In the genomic region with DNA sequence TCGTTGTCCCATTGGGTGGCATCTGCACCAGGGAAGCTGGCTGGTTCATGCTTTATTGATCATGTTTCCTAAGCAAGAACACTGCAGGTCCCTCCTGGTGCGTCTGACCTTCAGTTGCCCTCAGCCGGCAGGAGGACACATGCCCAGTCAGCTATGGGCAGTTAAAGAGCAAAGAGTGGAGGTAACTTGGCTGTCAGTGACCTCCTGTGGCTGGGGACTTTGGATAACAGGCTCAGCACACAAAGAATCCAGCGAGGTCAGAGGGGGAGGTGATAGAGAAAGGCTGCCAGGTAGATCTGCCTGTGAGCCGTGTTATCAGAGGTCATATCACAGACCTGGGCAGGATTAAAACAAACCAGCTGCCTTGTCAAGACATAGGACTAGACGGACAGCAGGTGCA, we compare ENCODE assay signal across 29 mouse cellular contexts.
A peak's percentile ranks its signal among the peaks of the same experiment; 100 is the strongest.
DNase-seq lines count a peak whose midpoint lies in the region; ATAC-seq and TF ChIP-seq lines count a peak whose summit lies in the region.
"Had no signal": no experiment of that assay in that cellular context is flagged by ENCODE, and none has a peak within 500 bp of the region (broad histone marks: within the 10 kb centered on the region; RNA-seq: fewer than 3 reads in every experiment).

No protein-coding gene starts in this region.

- H3K4me2 ChIP-seq in liver, postnatal 0 days (ENCODE audit: low read depth, low read length): no peak overlapping the region
- H3K4me2 ChIP-seq: hindbrain, embryonic 15.5 days; kidney, embryonic 15.5 days; limb, embryonic 12.5 days had no signal

- no peak for ATAC-seq in megakaryocyte, adult 5-6 weeks (ENCODE audit: poor library complexity, severe bottlenecking)
- peak; percentile 96 for ATAC-seq in liver, postnatal 0 days
- ATAC-seq: forebrain, embryonic 16.5 days; inflammation-experienced regulatory T-cells, adult 6 months; lung, postnatal 0 days; midbrain, embryonic 16.5 days had no signal

- no peak for TF ChIP-seq EP300 in liver, postnatal 0 days (IDR thresholded peaks at IDR 0.05; ENCODE audit: low read depth)

- H3K36me3 ChIP-seq in megakaryocyte, embryonic 14.5 days (replicated peaks; ENCODE audit: low read length): no peaks in the 10 kb centered on the region
- no peaks in the 10 kb centered on the region for H3K36me3 ChIP-seq in liver, postnatal 0 days (replicated peaks; ENCODE audit: insufficient read depth, low read length)
- H3K36me3 ChIP-seq: G1E; hindbrain, embryonic 15.5 days; kidney, embryonic 15.5 days; limb, embryonic 12.5 days had no signal

- TF ChIP-seq CTCF in liver, postnatal 0 days (IDR thresholded peaks at IDR 0.05; ENCODE audit: low read depth): peak; percentile 48

- WGBS in liver, postnatal 0 days (ENCODE audit: insufficient replicate concordance): 44% methylated on average over 6 of the region's 6 CpGs

- peaks cover 82% of the 10 kb centered on the region for H3K27me3 ChIP-seq in megakaryocyte, embryonic 14.5 days (replicated peaks)
- H3K27me3 ChIP-seq in liver, postnatal 0 days (ENCODE audit: insufficient read depth, low read length): peaks cover 7% of the 10 kb centered on the region; the same call in 1 of the 2 replicates
- H3K27me3 ChIP-seq: hindbrain, embryonic 15.5 days; limb, embryonic 12.5 days had no signal

- peaks cover 15% of the 10 kb centered on the region for H3K9me3 ChIP-seq in megakaryocyte, embryonic 14.5 days
- no peaks in the 10 kb centered on the region for H3K9me3 ChIP-seq in liver, postnatal 0 days (ENCODE audit: low read length)
- H3K9me3 ChIP-seq: hindbrain, embryonic 15.5 days; kidney, embryonic 15.5 days; limb, embryonic 12.5 days had no signal

- no peak overlapping the region for H3K9ac ChIP-seq in liver, postnatal 0 days (replicated peaks)
- H3K9ac ChIP-seq: hindbrain, embryonic 15.5 days; kidney, embryonic 15.5 days; limb, embryonic 12.5 days had no signal

- H3K4me1 ChIP-seq in megakaryocyte, embryonic 14.5 days: peaks cover 32% of the 10 kb centered on the region
- peaks cover 6% of the 10 kb centered on the region for H3K4me1 ChIP-seq in liver, postnatal 0 days (ENCODE audit: insufficient read depth)

- peak overlapping the region; percentile 55; the same call in 1 of the 2 replicates for H3K27ac ChIP-seq in liver, postnatal 0 days (ENCODE audit: low read depth)
- H3K27ac ChIP-seq: gastrocnemius, adult 2 months; hindbrain, embryonic 15.5 days; kidney, embryonic 15.5 days; layer of hippocampus, adult 2 months; left cerebral cortex, adult 2 months; limb, embryonic 12.5 days had no signal

- H3K4me3 ChIP-seq in megakaryocyte, embryonic 14.5 days (replicated peaks): peak overlapping the region; percentile 5
- H3K4me3 ChIP-seq in liver, postnatal 0 days (ENCODE audit: low read depth, low read length): no peak overlapping the region
- H3K4me3 ChIP-seq: erythroblast, embryonic 14.5 days; gastrocnemius, adult 2 months; hindbrain, embryonic 15.5 days; kidney, embryonic 15.5 days; layer of hippocampus, adult 2 months; left cerebral cortex, adult 2 months; limb, embryonic 12.5 days had no signal

- DNase-seq in embryo, embryonic 10 days (ENCODE audit: low spot score): peak; percentile 29
- no peak for DNase-seq in embryo, embryonic 9.5 days (ENCODE audit: extremely low spot score)
- DNase-seq in kidney, adult 11 months: peak; percentile 45
- DNase-seq in kidney, adult 8-10 months: no peak
- DNase-seq in liver, postnatal 0 days: peak; percentile 62
- no peak for DNase-seq in adrenal gland, adult (ENCODE audit: inconsistent age in 2 of 2, low spot score in 1 of 2)
- DNase-seq: adrenal gland, postnatal 14 days; cerebellum, adult 11 months; cerebellum, adult 9-11 months; gastrocnemius, adult 2 months; gastrocnemius, postnatal 36 days; heart, adult 18-20 months; lung, adult 18-20 months; lung, postnatal 4 days; thymus, adult 2 months; thymus, postnatal 36 days had no signal

Comparison
In these comparisons a context has a peak if more than half of its experiments do, and no peak if none do; other contexts are left out.
1. DNase-seq: peak in embryo, embryonic 10 days (single experiment), kidney, adult 11 months (single experiment) and liver, postnatal 0 days (single experiment); none in embryo, embryonic 9.5 days (single experiment), kidney, adult 8-10 months (0 of 2) and adrenal gland, adult (0 of 2).